Mouse (Mus musculus) layer of hippocampus, adult 2 months (tissue): ENCODE results near the gene Cpne7. TPM values are rescaled to one million over a fixed set of nuclear protein-coding genes. Genes with fewer than 3 reads are reported as not detected.

Experiments used
- DNase-seq, 2 experiments: peaks; one replicate each; pipeline ENCODE4 v3.0.0; 2022; ENCODE audit warnings: low spot score in 2 of 2
- H3K27ac ChIP-seq: fragments of 200-600 bp; 2 replicates; pipeline ENCODE4 v1.8.1; 2022
- H3K4me3 ChIP-seq: fragments of 200-600 bp; 2 replicates; pipeline ENCODE4 v1.8.1; 2022; ENCODE audit warnings: mild to moderate bottlenecking
- CTCF ChIP-seq: fragments of 200-600 bp; conservative IDR thresholded peaks from 2 replicates; pipeline ENCODE4 v1.8.1; 2022; ENCODE audit warnings: antibody characterized with exemption, mild to moderate bottlenecking, moderate library complexity
- microRNA-seq, 2 experiments: library from miRNA; unstranded; fragments of <30 nt; microRNA quantifications; one replicate each; pipeline ENCODE4 v1.2.0; 2021
- total RNA-seq, 2 experiments: library from RNA; stranded (reverse); gene quantifications; 2 replicates each; pipeline ENCODE4 v1.2.3; 2021

Cpne7 gene
- total RNA-seq, 2 experiments from 2014 or later: 257 to 313 TPM

- no peak for DNase-seq
- peak; percentile 54 for TF ChIP-seq CTCF
- Histone ChIP-seq H3K4me3 (no peak overlapping the region), H3K27ac (no peak overlapping the region)
Measured at GRCm38 (mm10) chr8:123155177-123155576, 38.0 kb downstream of the Cpne7 start.

GRCm38 (mm10) chr8:123156070-123156773, 39.0 kb downstream of the Cpne7 start:
- no peak for TF ChIP-seq CTCF
- no peak for DNase-seq
- no peak overlapping the region for H3K27ac ChIP-seq
- no peak overlapping the region for H3K4me3 ChIP-seq

GRCm38 (mm10) chr8:123157888-123158465, 40.8 kb downstream of the Cpne7 start, which contains the start of gene Sult5a1:
Gene Sult5a1 (minus strand): TSS chr8:123158315.
- H3K27ac ChIP-seq: peak within 1 kb of the TSS; percentile 0; the same call in 1 of the 2 replicates
- H3K4me3 ChIP-seq: no peak within 1 kb of the TSS
- DNase-seq: no peak
- TF ChIP-seq CTCF: peak; percentile 22; the same call in 1 of the 2 replicates

- DNase-seq: no peak
- H3K27ac ChIP-seq: no peak overlapping the region
- no peak for TF ChIP-seq CTCF
- H3K4me3 ChIP-seq: no peak overlapping the region
Measured at GRCm38 (mm10) chr8:123181391-123181790, 64.2 kb downstream of the Cpne7 start.

Small RNA genes within 50 kb of the gene (microRNA-seq; reads per million reads assigned to microRNA genes)
- gene Mir7079 (0 to 0.55 reads per million in 2 experiments), gene Mir7080 (258 to 259 reads per million in 2 experiments)

Other genes starting within 250 kb of the Cpne7 start
- gene Ankrd11, start 75.1 kb upstream of the Cpne7 start, total RNA-seq: 100 to 1,000 TPM; 165 to 176 TPM
- gene Spg7, start 54.4 kb upstream of the Cpne7 start, total RNA-seq: 10 to 100 TPM; 63.4 to 66.3 TPM
- 100 to 1,000 TPM; 418 to 466 TPM for gene Rpl13, start 15.0 kb upstream of the Cpne7 start, total RNA-seq
- gene Sult5a1, start 40.9 kb downstream of the Cpne7 start, total RNA-seq: 1 to 10 TPM; 2.0 to 2.8 TPM
- gene Dpep1, start 68.9 kb downstream of the Cpne7 start, total RNA-seq: under 1 TPM in 1 of 2 experiments, not detected in 1; 0.37 TPM
- gene Chmp1a, start 95.4 kb downstream of the Cpne7 start, total RNA-seq: 100 to 1,000 TPM; 102 to 111 TPM
- 1 to 10 TPM; 6.5 to 7.1 TPM for gene Spata33, start 95.5 kb downstream of the Cpne7 start, total RNA-seq
- 10 to 100 TPM; 93.9 to 98.8 TPM for gene Cdk10, start 107.5 kb downstream of the Cpne7 start, total RNA-seq
- 10 to 100 TPM; 71.4 to 75.0 TPM for gene Spata2l, start 118.9 kb downstream of the Cpne7 start, total RNA-seq
- 10 to 100 TPM; 20.3 to 24.8 TPM for gene Zfp276, start 136.8 kb downstream of the Cpne7 start, total RNA-seq
- gene Vps9d1, start 137.0 kb downstream of the Cpne7 start, total RNA-seq: 10 to 100 TPM; 59.5 to 70.3 TPM
- gene Fanca, start 201.2 kb downstream of the Cpne7 start, total RNA-seq: 1 to 10 TPM; 1.7 to 2.8 TPM
- 10 to 100 TPM; 15.8 to 17.4 TPM for gene Spire2, start 215.3 kb downstream of the Cpne7 start, total RNA-seq